Mouse (Mus musculus) liver, embryonic 11.5 days (tissue): ENCODE data around the gene Cyba. TPM values are rescaled to one million over a fixed set of nuclear protein-coding genes. Genes with fewer than 3 reads are reported as not detected.

Source experiments
- ATAC-seq: fragments of 200-750 bp; cut with Nextera tagmentation; replicated peaks from 2 replicates; pipeline ENCODE4 v1.8.0; 2017; ENCODE audit warnings: moderate number of reproducible peaks, mild to moderate bottlenecking, moderate TSS enrichment, moderate library complexity; ENCODE audit not compliant: low FRiP score
- DNase-seq: peaks from one replicate; pipeline ENCODE4 v3.0.0-alpha.2; 2017; ENCODE audit warnings: low spot score
- H3K27ac ChIP-seq: fragments of 300-500 bp; sonication (generic); 2 replicates; pipeline ENCODE4 v1.5.1; 2014; ENCODE audit warnings: mild to moderate bottlenecking, low read depth, low read length, control low read depth
- H3K27me3 ChIP-seq: fragments of 300-500 bp; sonication (generic); replicated peaks from 2 replicates; pipeline ENCODE4 v1.6.1; 2014; ENCODE audit warnings: low read length, mixed read lengths; ENCODE audit not compliant: control insufficient read depth, insufficient read depth
- H3K36me3 ChIP-seq: fragments of 300-500 bp; sonication (generic); 2 replicates; pipeline ENCODE4 v1.6.1; 2014; ENCODE audit warnings: mild to moderate bottlenecking, low read length, moderate library complexity, mixed read lengths; ENCODE audit not compliant: control insufficient read depth, insufficient read depth
- H3K4me1 ChIP-seq: fragments of 300-500 bp; sonication (generic); replicated peaks from 2 replicates; pipeline ENCODE4 v1.6.1; 2014; ENCODE audit warnings: low read length, mixed read lengths; ENCODE audit not compliant: control insufficient read depth, insufficient read depth
- H3K4me2 ChIP-seq: fragments of 300-500 bp; sonication (generic); 2 replicates; pipeline ENCODE4 v1.6.1; 2014; ENCODE audit warnings: mild to moderate bottlenecking, control low read depth, moderate library complexity
- H3K4me3 ChIP-seq: fragments of 300-500 bp; sonication (generic); 2 replicates; pipeline ENCODE4 v1.5.1; 2014; ENCODE audit warnings: low read depth, low read length, control low read depth
- H3K9ac ChIP-seq: fragments of 300-500 bp; sonication (generic); 2 replicates; pipeline ENCODE4 v1.6.1; 2014; ENCODE audit warnings: low read depth, low read length, control low read depth
- H3K9me3 ChIP-seq: fragments of 300-500 bp; sonication (generic); 2 replicates; pipeline ENCODE4 v1.6.1; 2016; ENCODE audit warnings: low read length, inconsistent platforms, mixed read lengths; ENCODE audit not compliant: control insufficient read depth
- WGBS: fragments of 180-500 bp; shearing (Covaris S2); extraction: QIAGEN DNeasy Blood & Tissue Kit; methylation state at CpG from one replicate; pipeline ENCODE4 v1.1.7; 2014; 5-methylcytosine and 5-hydroxymethylcytosine counted together
- polyA plus RNA-seq: library from polyadenylated mRNA; unstranded; fragments of >200 nt; fragmentation: Nextera tagmentation; extraction: Ambion mirVana; gene quantifications from 2 replicates; pipeline ENCODE4 v1.2.1, GENCODE M21; 2014

Gene Cyba
- polyA plus RNA-seq, result 201 and 215 TPM in 2 replicates

DNA sequence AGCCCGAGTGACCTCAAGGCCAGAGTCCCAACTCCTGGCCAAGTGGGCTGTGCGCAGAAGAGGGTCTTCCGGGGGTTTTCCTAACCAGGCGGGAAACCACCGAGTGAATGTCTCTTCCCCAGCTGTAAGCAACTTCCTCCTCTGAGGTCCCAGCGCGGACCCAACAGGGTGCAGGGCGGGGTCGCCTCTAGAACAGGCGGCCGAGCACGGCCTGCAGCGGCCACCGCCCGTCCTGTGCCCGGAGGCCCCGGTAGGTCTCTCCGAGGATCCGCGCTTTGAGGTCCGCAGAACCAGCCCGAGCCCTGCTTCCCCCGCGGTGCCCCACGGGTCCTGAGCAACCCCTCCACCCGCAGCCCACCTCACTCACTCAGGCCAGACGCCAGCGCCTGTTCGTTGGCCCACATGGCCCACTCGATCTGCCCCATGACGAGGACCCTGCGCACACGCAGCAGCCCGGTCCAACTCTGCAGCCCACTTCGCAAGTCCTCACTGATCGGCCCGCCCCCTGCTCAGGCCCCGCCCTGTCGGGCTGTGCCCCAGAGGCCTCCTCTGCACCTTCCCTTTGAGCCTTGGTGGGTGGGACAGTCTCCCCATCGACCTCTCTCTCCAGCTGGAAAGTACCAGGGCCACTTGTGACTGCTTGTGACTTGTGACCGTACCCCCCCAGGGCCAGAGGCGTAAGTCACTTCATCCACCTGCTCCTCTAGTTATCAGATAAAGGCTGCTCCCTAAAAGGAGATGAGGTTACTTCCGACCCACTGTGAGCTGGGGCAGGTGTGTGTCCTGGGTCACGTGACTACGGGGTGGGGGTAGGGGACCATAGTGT, at the start of gene Cyba:
Cyba (minus strand) TSS at position 488 of the 826 bp plus-strand sequence.
- Histone ChIP-seq H3K27ac (peak within 1 kb of the TSS; percentile 79), H3K9ac (peak within 1 kb of the TSS; percentile 81), H3K4me3 (peak within 1 kb of the TSS; percentile 69), H3K4me2 (peak within 1 kb of the TSS; percentile 97), H3K27me3 (no peaks in the 10 kb centered on the region), H3K36me3 (peaks cover 18% of the 10 kb centered on the region), H3K9me3 (no peaks in the 10 kb centered on the region), H3K4me1 (peaks cover 26% of the 10 kb centered on the region)
- peak; percentile 76 for DNase-seq
- ATAC-seq, result peak; percentile 84
- 3% methylated on average over 45 of the region's 45 CpGs for WGBS

DNA sequence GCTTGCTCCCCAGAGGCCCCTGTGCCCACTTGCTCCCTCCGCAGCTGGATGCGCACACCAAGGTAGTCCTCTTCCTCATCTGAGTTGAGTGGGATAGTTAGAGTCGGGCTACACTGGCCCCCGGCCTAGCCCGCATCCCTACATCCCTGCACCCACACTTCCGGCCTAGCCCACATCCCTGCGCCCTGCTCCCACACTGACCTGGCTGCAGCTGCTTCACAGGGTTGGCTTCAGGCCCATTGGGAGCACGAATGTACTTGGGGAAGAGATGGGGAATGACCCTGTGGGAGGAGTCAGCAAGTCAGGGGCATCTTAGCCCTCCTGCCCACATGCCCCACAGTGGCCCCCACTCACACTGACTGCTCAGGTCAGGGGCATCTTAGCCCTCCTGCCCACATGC, 49.7 kb upstream of the Cyba start:
- Histone ChIP-seq H3K27me3 (no peaks in the 10 kb centered on the region), H3K4me2 (no peak overlapping the region), H3K9ac (no peak overlapping the region), H3K9me3 (no peaks in the 10 kb centered on the region), H3K36me3 (peaks cover 87% of the 10 kb centered on the region), H3K4me3 (no peak overlapping the region), H3K27ac (no peak overlapping the region), H3K4me1 (no peaks in the 10 kb centered on the region; the same call in none of the 2 replicates)
- ATAC-seq (no peak), DNase-seq (no peak)
- WGBS, result 94% methylated on average over 8 of the region's 8 CpGs

DNA sequence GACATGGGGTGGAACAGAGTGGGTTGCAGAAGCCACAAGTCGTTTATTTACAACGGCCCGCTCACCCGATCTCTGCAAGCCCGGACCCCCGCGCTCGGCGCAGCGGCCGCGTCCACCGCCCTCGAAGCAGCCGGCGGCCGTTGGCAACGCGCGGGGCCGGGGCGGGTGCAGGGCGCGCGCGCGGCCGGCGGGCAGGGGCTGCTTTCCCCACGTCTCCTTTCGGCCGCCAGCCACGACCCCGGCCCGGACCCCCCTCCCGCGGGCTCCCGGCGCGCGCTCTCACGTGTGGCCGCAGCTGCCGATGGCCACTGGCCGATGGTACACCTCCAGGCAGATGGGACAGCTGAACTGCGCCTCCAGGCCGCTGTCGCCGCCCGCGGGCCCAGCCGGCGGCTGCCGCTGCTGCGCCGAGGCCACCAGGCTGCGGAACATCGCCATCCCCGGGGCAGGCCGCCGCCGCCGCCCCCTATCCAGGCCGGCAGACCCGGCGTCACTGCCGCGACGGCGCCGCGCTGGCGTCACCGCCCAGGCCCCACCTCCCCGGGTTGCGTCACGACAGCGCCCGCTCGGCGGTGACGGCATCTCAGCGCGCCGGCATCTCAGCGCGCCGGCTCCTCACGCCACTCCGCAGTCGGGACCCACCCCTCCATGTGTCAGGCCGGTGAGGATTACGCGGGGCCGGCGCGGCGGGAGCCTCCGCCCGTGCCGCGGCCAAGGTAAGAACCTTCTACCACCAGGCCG, 43.0 kb upstream of the Cyba start, which contains the start of the genes Rnf166 and Ctu2:
Rnf166 (minus strand) TSS at position 485 of the 741 bp plus-strand sequence.
Ctu2 (plus strand) TSS at position 564 of the 741 bp plus-strand sequence.
- H3K9ac ChIP-seq, result peak within 1 kb of the TSS; percentile 91
- H3K4me3 ChIP-seq, result peak within 1 kb of the TSS; percentile 100
- H3K27me3 ChIP-seq, result no peaks in the 10 kb centered on the region
- peaks cover 24% of the 10 kb centered on the region for H3K36me3 ChIP-seq
- no peaks in the 10 kb centered on the region for H3K9me3 ChIP-seq
- under 1% methylated on average over 102 of the region's 103 CpGs for WGBS
- ATAC-seq, result peak; percentile 88
- H3K4me1 ChIP-seq, result peaks cover 20% of the 10 kb centered on the region
- DNase-seq, result peak; percentile 96
- H3K27ac ChIP-seq, result peak within 1 kb of the TSS; percentile 73
- H3K4me2 ChIP-seq, result peak within 1 kb of the TSS; percentile 92

DNA sequence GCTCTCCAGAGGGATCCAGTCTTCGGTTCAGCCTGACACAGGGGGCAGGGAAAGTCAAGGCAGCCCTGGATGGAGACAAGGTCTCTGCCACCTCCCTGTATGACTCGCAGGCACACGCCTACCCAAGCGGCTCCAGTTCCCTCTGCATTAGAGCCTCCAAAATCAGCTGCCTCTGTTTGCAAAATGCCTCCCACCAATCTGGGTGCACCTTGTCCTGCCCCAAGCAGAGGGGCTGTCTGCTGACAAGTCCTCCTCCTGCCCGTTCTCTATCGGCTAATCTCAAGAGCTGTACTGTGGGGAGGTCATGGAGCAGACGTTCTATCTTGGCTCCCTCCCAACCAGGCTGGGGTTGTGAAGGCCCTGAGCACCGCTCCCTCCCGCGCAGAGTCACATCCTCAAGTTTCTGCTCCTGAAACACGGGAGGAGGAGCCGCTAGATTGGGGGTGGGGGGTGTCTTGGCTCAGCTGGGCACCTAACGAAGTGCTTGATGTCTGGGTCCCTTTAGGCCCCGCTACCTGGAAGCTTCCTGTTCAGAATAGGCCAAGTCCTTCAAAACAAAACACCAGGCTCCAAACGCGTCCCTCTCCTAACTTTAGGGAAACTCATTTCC, 42.3 kb upstream of the Cyba start:
- H3K9me3 ChIP-seq, result no peaks in the 10 kb centered on the region
- H3K4me3 ChIP-seq, result peak overlapping the region; percentile 100
- peak overlapping the region; percentile 73 for H3K27ac ChIP-seq
- H3K9ac ChIP-seq, result peak overlapping the region; percentile 91
- H3K4me2 ChIP-seq, result peak overlapping the region; percentile 92
- ATAC-seq (peak; percentile 40), DNase-seq (no peak)
- 8% methylated on average over 16 of the region's 16 CpGs for WGBS
- peaks cover 22% of the 10 kb centered on the region for H3K36me3 ChIP-seq
- no peaks in the 10 kb centered on the region for H3K27me3 ChIP-seq
- H3K4me1 ChIP-seq, result peaks cover 20% of the 10 kb centered on the region

DNA sequence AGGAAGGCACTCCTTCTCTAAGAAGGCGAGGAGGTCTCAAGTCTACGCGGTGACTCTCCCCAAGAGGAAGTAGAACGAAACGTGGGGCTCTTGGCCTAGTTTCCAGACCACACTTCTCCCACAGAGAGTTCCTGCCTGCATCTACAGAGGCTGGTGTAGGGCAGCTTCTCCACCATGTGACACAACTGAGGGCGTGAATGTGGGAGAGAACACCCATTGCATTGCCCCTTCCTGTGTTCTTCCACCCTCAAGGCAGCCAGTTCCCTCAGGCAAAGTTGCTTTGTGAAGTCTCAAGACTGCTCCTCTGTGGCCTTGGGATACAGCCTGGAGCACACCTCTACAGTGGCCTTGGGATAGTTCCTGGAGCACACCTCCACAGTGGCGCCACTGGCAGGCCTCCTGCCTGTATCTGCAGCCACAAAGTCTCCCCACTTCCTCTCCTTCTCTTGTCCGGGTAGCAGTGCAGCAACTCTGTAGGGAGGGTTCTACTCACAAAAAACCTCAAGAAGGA, 41.2 kb upstream of the Cyba start:
- peaks cover 15% of the 10 kb centered on the region for H3K36me3 ChIP-seq
- no peak overlapping the region; the same call in 1 of the 2 replicates for H3K27ac ChIP-seq

DNA sequence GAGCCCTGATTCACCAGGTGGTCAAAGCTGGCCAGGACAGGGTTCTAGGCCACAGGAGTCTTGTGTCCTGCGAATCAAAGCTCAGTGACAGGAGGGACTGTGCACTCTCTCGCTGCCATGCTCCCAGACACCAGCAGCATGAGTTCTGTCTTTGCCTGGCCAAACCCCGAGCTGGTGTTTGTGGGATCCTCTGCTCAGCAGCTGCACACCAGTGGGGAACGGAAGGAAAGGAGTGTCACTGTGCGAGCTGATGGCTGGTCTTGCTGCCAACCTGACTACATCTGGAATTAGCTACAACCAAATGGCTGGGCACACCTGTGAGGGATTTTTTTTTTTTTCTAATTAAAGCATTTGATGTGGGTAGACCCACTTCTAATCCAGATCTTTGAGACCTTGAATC, 38.0 kb upstream of the Cyba start:
- no peak overlapping the region; the same call in 1 of the 2 replicates for H3K27ac ChIP-seq
- H3K9me3 ChIP-seq, result no peaks in the 10 kb centered on the region
- H3K36me3 ChIP-seq, result peaks cover 9% of the 10 kb centered on the region; the same call in 1 of the 2 replicates
- H3K4me3 ChIP-seq, result no peak overlapping the region
- 80% methylated on average over 5 of the region's 5 CpGs for WGBS
- H3K4me2 ChIP-seq, result no peak overlapping the region
- DNase-seq, result no peak
- no peak overlapping the region for H3K9ac ChIP-seq
- H3K27me3 ChIP-seq, result no peaks in the 10 kb centered on the region
- H3K4me1 ChIP-seq, result peaks cover 12% of the 10 kb centered on the region
- no peak for ATAC-seq

More for the DNA sequence above, 41.2 kb upstream of the Cyba start:
- ATAC-seq, result no peak
- Histone ChIP-seq H3K9ac (no peak overlapping the region), H3K27me3 (no peaks in the 10 kb centered on the region), H3K9me3 (no peaks in the 10 kb centered on the region), H3K4me3 (no peak overlapping the region), H3K4me1 (peaks cover 20% of the 10 kb centered on the region), H3K4me2 (peak overlapping the region; percentile 26)
- WGBS, result 66% methylated on average over 8 of the region's 8 CpGs
- DNase-seq, result no peak

DNA sequence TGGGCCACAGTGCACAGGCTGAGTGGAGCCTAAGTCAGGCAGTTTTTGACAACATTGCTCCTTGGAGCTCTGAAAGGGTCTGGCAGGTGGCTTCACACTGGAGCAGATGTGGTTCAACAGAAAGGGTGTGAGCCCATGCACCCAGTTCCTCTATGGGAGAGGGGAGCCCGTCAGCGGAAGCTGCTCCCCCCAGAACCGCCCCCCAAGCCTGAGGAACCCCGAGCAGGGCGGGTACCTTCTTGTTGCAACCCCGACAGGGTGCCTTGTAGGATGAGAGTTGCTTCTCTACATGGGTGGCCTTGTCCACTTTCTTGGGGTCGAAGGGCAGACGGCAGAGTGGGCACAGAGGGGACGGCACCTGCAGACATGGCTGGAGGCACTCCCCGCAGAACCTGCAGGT, 37.2 kb upstream of the Cyba start:
- H3K4me3 ChIP-seq, result no peak overlapping the region
- H3K9me3 ChIP-seq, result no peaks in the 10 kb centered on the region
- 88% methylated on average over 10 of the region's 10 CpGs for WGBS
- H3K27me3 ChIP-seq, result no peaks in the 10 kb centered on the region
- H3K9ac ChIP-seq, result no peak overlapping the region
- H3K4me1 ChIP-seq, result peaks cover 12% of the 10 kb centered on the region
- no peak overlapping the region for H3K4me2 ChIP-seq
- no peak for DNase-seq
- peaks cover 9% of the 10 kb centered on the region; the same call in 1 of the 2 replicates for H3K36me3 ChIP-seq
- ATAC-seq, result no peak
- no peak overlapping the region for H3K27ac ChIP-seq

DNA sequence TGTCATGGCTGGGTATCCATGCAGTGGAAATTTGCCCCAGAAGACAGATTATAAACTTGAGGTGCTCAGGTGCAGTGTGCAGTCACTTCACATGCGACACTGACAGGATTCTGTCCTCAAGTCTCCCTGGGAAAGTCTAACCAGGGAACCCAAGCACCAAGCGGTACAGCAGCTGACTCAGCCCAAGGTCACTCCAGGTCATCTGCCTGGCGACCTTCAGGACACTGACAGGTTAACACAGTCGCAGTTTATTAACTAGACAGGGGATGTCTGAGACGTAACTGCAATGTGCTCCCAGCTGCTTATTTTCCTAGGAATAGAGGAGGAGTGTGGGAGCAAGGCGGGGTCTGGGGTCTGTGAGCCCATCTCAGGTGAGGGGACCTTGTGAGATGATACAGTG, 36.7 kb upstream of the Cyba start:
- H3K27me3 ChIP-seq, result no peaks in the 10 kb centered on the region
- ATAC-seq (no peak), DNase-seq (no peak)
- H3K27ac ChIP-seq, result no peak overlapping the region
- H3K9ac ChIP-seq, result no peak overlapping the region
- no peaks in the 10 kb centered on the region for H3K9me3 ChIP-seq
- WGBS, result 84% methylated on average over 6 of the region's 6 CpGs
- no peak overlapping the region for H3K4me2 ChIP-seq
- H3K36me3 ChIP-seq, result peaks cover 9% of the 10 kb centered on the region; the same call in 1 of the 2 replicates
- peaks cover 12% of the 10 kb centered on the region for H3K4me1 ChIP-seq
- H3K4me3 ChIP-seq, result no peak overlapping the region
